Mouse (Mus musculus): ENCODE data around the gene Uba6. TPM values are rescaled to one million over a fixed set of nuclear protein-coding genes. Genes with fewer than 3 reads are reported as not detected.
A peak's percentile ranks its signal among the peaks of the same experiment; 100 is the strongest.

The Uba6 gene
- polyA plus RNA-seq, 1 experiment, result 0.53 TPM

- TF ChIP-seq FLI1 (IDR thresholded peaks at IDR 0.05; ENCODE audit: low read length), result no peak
- no peak for TF ChIP-seq GATA1 (IDR thresholded peaks at IDR 0.05; ENCODE audit: borderline replicate concordance, low read length)
- H3K27me3 ChIP-seq (replicated peaks), result no peaks in the 10 kb centered on the region
- no peaks in the 10 kb centered on the region for H3K9me3 ChIP-seq
- H3K4me1 ChIP-seq, result peaks cover 4% of the 10 kb centered on the region; the same call in 1 of the 2 replicates
- H3K36me3 ChIP-seq (replicated peaks; ENCODE audit: low read length), result peaks cover 60% of the 10 kb centered on the region
- H3K4me3 ChIP-seq (replicated peaks), result peak overlapping the region; percentile 20
These were observed 54.0 kb downstream of the Uba6 start for GRCm38 (mm10) chr5:86118457-86119094.

- no peaks in the 10 kb centered on the region for H3K27me3 ChIP-seq (replicated peaks)
- TF ChIP-seq GATA1 (IDR thresholded peaks at IDR 0.05; ENCODE audit: borderline replicate concordance, low read length), result no peak
- TF ChIP-seq FLI1 (IDR thresholded peaks at IDR 0.05; ENCODE audit: low read length), result no peak
These were observed 58.6 kb downstream of the Uba6 start for GRCm38 (mm10) chr5:86113997-86114396.

GRCm38 (mm10) chr5:86113037-86113436, 59.6 kb downstream of the Uba6 start:
- H3K4me3 ChIP-seq (replicated peaks), result no peak overlapping the region
- TF ChIP-seq GATA1 (IDR thresholded peaks at IDR 0.05; ENCODE audit: borderline replicate concordance, low read length), result no peak
- TF ChIP-seq FLI1 (IDR thresholded peaks at IDR 0.05; ENCODE audit: low read length), result no peak
- H3K27me3 ChIP-seq (replicated peaks), result no peaks in the 10 kb centered on the region
- H3K9me3 ChIP-seq, result no peaks in the 10 kb centered on the region
- H3K36me3 ChIP-seq (replicated peaks; ENCODE audit: low read length), result peaks cover 61% of the 10 kb centered on the region
- peaks cover 4% of the 10 kb centered on the region; the same call in 1 of the 2 replicates for H3K4me1 ChIP-seq

More at GRCm38 (mm10) chr5:86113997-86114396, 58.6 kb downstream of the Uba6 start:
- Histone ChIP-seq H3K9me3 (no peaks in the 10 kb centered on the region), H3K4me1 (peaks cover 4% of the 10 kb centered on the region; the same call in 1 of the 2 replicates), H3K4me3 (replicated peaks) (no peak overlapping the region), H3K36me3 (replicated peaks; ENCODE audit: low read length) (peaks cover 64% of the 10 kb centered on the region)

GRCm38 (mm10) chr5:86111074-86111473, 61.5 kb downstream of the Uba6 start:
- H3K4me1 ChIP-seq, result peaks cover 4% of the 10 kb centered on the region; the same call in 1 of the 2 replicates
- H3K27me3 ChIP-seq (replicated peaks), result no peaks in the 10 kb centered on the region
- H3K9me3 ChIP-seq, result no peaks in the 10 kb centered on the region
- TF ChIP-seq FLI1 (IDR thresholded peaks at IDR 0.05; ENCODE audit: low read length), result no peak
- TF ChIP-seq GATA1 (IDR thresholded peaks at IDR 0.05; ENCODE audit: borderline replicate concordance, low read length), result no peak
- H3K36me3 ChIP-seq (replicated peaks; ENCODE audit: low read length), result peaks cover 64% of the 10 kb centered on the region
- no peak overlapping the region for H3K4me3 ChIP-seq (replicated peaks)

GRCm38 (mm10) chr5:86106610-86107009, 66.0 kb downstream of the Uba6 start:
- no peak for TF ChIP-seq FLI1 (IDR thresholded peaks at IDR 0.05; ENCODE audit: low read length)
- no peak for TF ChIP-seq GATA1 (IDR thresholded peaks at IDR 0.05; ENCODE audit: borderline replicate concordance, low read length)
- H3K9me3 ChIP-seq, result no peaks in the 10 kb centered on the region

GRCm38 (mm10) chr5:86102176-86102575, 70.4 kb downstream of the Uba6 start:
- TF ChIP-seq GATA1 (IDR thresholded peaks at IDR 0.05; ENCODE audit: borderline replicate concordance, low read length) (no peak), FLI1 (IDR thresholded peaks at IDR 0.05; ENCODE audit: low read length) (no peak)
- Histone ChIP-seq H3K36me3 (replicated peaks; ENCODE audit: low read length) (peaks cover 41% of the 10 kb centered on the region), H3K9me3 (no peaks in the 10 kb centered on the region), H3K4me3 (replicated peaks) (no peak overlapping the region), H3K4me1 (peaks cover 31% of the 10 kb centered on the region), H3K27me3 (replicated peaks) (no peaks in the 10 kb centered on the region)

More at GRCm38 (mm10) chr5:86106610-86107009, 66.0 kb downstream of the Uba6 start:
- no peaks in the 10 kb centered on the region; the same call in 1 of the 2 replicates for H3K4me1 ChIP-seq
- H3K36me3 ChIP-seq (replicated peaks; ENCODE audit: low read length), result peaks cover 60% of the 10 kb centered on the region
- H3K27me3 ChIP-seq (replicated peaks), result no peaks in the 10 kb centered on the region
- H3K4me3 ChIP-seq (replicated peaks), result no peak overlapping the region

GRCm38 (mm10) chr5:86100621-86101020, 72.0 kb downstream of the Uba6 start:
- no peaks in the 10 kb centered on the region for H3K9me3 ChIP-seq
- H3K4me1 ChIP-seq, result peaks cover 35% of the 10 kb centered on the region
- no peaks in the 10 kb centered on the region for H3K27me3 ChIP-seq (replicated peaks)
- H3K4me3 ChIP-seq (replicated peaks), result peak overlapping the region; percentile 46
- TF ChIP-seq GATA1 (IDR thresholded peaks at IDR 0.05; ENCODE audit: borderline replicate concordance, low read length) (no peak), FLI1 (IDR thresholded peaks at IDR 0.05; ENCODE audit: low read length) (no peak)
- peaks cover 46% of the 10 kb centered on the region for H3K36me3 ChIP-seq (replicated peaks; ENCODE audit: low read length)

- H3K4me1 ChIP-seq, result peaks cover 40% of the 10 kb centered on the region
These were observed 73.6 kb downstream of the Uba6 start for GRCm38 (mm10) chr5:86098988-86099387.

GRCm38 (mm10) chr5:86094754-86095153, 77.8 kb downstream of the Uba6 start:
- no peak overlapping the region for H3K4me3 ChIP-seq (replicated peaks)
- H3K36me3 ChIP-seq (replicated peaks; ENCODE audit: low read length), result peaks cover 61% of the 10 kb centered on the region
- TF ChIP-seq FLI1 (IDR thresholded peaks at IDR 0.05; ENCODE audit: low read length), result no peak
- TF ChIP-seq GATA1 (IDR thresholded peaks at IDR 0.05; ENCODE audit: borderline replicate concordance, low read length), result no peak
- H3K27me3 ChIP-seq (replicated peaks), result no peaks in the 10 kb centered on the region
- peaks cover 28% of the 10 kb centered on the region for H3K4me1 ChIP-seq
- H3K9me3 ChIP-seq, result no peaks in the 10 kb centered on the region

More at GRCm38 (mm10) chr5:86098988-86099387, 73.6 kb downstream of the Uba6 start:
- H3K4me3 ChIP-seq (replicated peaks), result no peak overlapping the region
- H3K9me3 ChIP-seq, result no peaks in the 10 kb centered on the region
- no peaks in the 10 kb centered on the region for H3K27me3 ChIP-seq (replicated peaks)
- TF ChIP-seq FLI1 (IDR thresholded peaks at IDR 0.05; ENCODE audit: low read length) (no peak), GATA1 (IDR thresholded peaks at IDR 0.05; ENCODE audit: borderline replicate concordance, low read length) (no peak)
- H3K36me3 ChIP-seq (replicated peaks; ENCODE audit: low read length), result peaks cover 50% of the 10 kb centered on the region

GRCm38 (mm10) chr5:86086751-86087150, 85.9 kb downstream of the Uba6 start:
- TF ChIP-seq GATA1 (IDR thresholded peaks at IDR 0.05; ENCODE audit: borderline replicate concordance, low read length) (no peak), FLI1 (IDR thresholded peaks at IDR 0.05; ENCODE audit: low read length) (no peak)
- peaks cover 36% of the 10 kb centered on the region for H3K36me3 ChIP-seq (replicated peaks; ENCODE audit: low read length)
- H3K27me3 ChIP-seq (replicated peaks), result no peaks in the 10 kb centered on the region
- H3K4me1 ChIP-seq, result peaks cover 55% of the 10 kb centered on the region
- peak overlapping the region; percentile 7 for H3K4me3 ChIP-seq (replicated peaks)
- H3K9me3 ChIP-seq, result no peaks in the 10 kb centered on the region
